Mouse (Mus musculus): ENCODE data around the gene Mrgprd. TPM values are rescaled to one million over a fixed set of nuclear protein-coding genes. Genes with fewer than 3 reads are reported as not detected.

The Mrgprd gene
- total and polyA plus RNA-seq, 2 experiments: not detected

- Histone ChIP-seq H3K27me3 (ENCODE audit: control insufficient read depth, insufficient read depth, low read length) (no peaks in the 10 kb centered on the region), H3K79me2 (ENCODE audit: control insufficient read depth, insufficient read depth, low read length) (no peaks in the 10 kb centered on the region), H3K9ac (ENCODE audit: low read depth, low read length) (no peak overlapping the region), H3K4me1 (ENCODE audit: control insufficient read depth, insufficient read depth, low read length) (no peaks in the 10 kb centered on the region), H3K4me3 (ENCODE audit: insufficient read depth, low read depth, low read length) (no peak overlapping the region), H3K27ac (replicated peaks; ENCODE audit: insufficient read depth, low read depth, low read length) (no peak overlapping the region), H3K36me3 (ENCODE audit: control insufficient read depth, insufficient read depth, low read length) (no peaks in the 10 kb centered on the region)
- WGBS: 81% methylated on average over 2 of the region's 2 CpGs
- DNase-seq (ENCODE audit: extremely low read depth, low read depth, low spot score): no peak
- TF ChIP-seq CTCF (IDR thresholded peaks at IDR 0.05; ENCODE audit: low read depth, low read length): no peak
- no peak for TF ChIP-seq POLR2A (IDR thresholded peaks at IDR 0.05; ENCODE audit: extremely low read depth, insufficient read depth, low read length)
Observed at GRCm38 (mm10) chr7:145291847-145292246, 22.8 kb upstream of the Mrgprd start.

GRCm38 (mm10) chr7:145292726-145293125 lies 21.9 kb upstream of the Mrgprd start:
- Histone ChIP-seq H3K36me3 (ENCODE audit: control insufficient read depth, insufficient read depth, low read length) (no peaks in the 10 kb centered on the region), H3K79me2 (ENCODE audit: control insufficient read depth, insufficient read depth, low read length) (no peaks in the 10 kb centered on the region), H3K27me3 (ENCODE audit: control insufficient read depth, insufficient read depth, low read length) (no peaks in the 10 kb centered on the region), H3K27ac (replicated peaks; ENCODE audit: insufficient read depth, low read depth, low read length) (no peak overlapping the region), H3K4me3 (ENCODE audit: insufficient read depth, low read depth, low read length) (no peak overlapping the region), H3K9ac (ENCODE audit: low read depth, low read length) (no peak overlapping the region), H3K4me1 (ENCODE audit: control insufficient read depth, insufficient read depth, low read length) (no peaks in the 10 kb centered on the region)
- no peak for TF ChIP-seq CTCF (IDR thresholded peaks at IDR 0.05; ENCODE audit: low read depth, low read length)
- no peak for TF ChIP-seq POLR2A (IDR thresholded peaks at IDR 0.05; ENCODE audit: extremely low read depth, insufficient read depth, low read length)
- WGBS: 69% methylated on average over 2 of the region's 2 CpGs
- no peak for DNase-seq (ENCODE audit: extremely low read depth, low read depth, low spot score)

- 34% methylated on average over 6 of the region's 6 CpGs for WGBS
- Histone ChIP-seq H3K27ac (replicated peaks; ENCODE audit: insufficient read depth, low read depth, low read length) (no peak overlapping the region), H3K4me3 (ENCODE audit: insufficient read depth, low read depth, low read length) (no peak overlapping the region), H3K27me3 (ENCODE audit: control insufficient read depth, insufficient read depth, low read length) (no peaks in the 10 kb centered on the region), H3K9ac (ENCODE audit: low read depth, low read length) (no peak overlapping the region), H3K79me2 (ENCODE audit: control insufficient read depth, insufficient read depth, low read length) (no peaks in the 10 kb centered on the region), H3K36me3 (ENCODE audit: control insufficient read depth, insufficient read depth, low read length) (no peaks in the 10 kb centered on the region), H3K4me1 (ENCODE audit: control insufficient read depth, insufficient read depth, low read length) (no peaks in the 10 kb centered on the region)
- no peak for DNase-seq (ENCODE audit: extremely low read depth, low read depth, low spot score)
- no peak for TF ChIP-seq POLR2A (IDR thresholded peaks at IDR 0.05; ENCODE audit: extremely low read depth, insufficient read depth, low read length)
- no peak for TF ChIP-seq CTCF (IDR thresholded peaks at IDR 0.05; ENCODE audit: low read depth, low read length)
Observed at GRCm38 (mm10) chr7:145293859-145294258, 20.8 kb upstream of the Mrgprd start.

GRCm38 (mm10) chr7:145298666-145299490 lies 15.8 kb upstream of the Mrgprd start:
- H3K79me2 ChIP-seq (ENCODE audit: control insufficient read depth, insufficient read depth, low read length): no peaks in the 10 kb centered on the region
- no peaks in the 10 kb centered on the region for H3K27me3 ChIP-seq (ENCODE audit: control insufficient read depth, insufficient read depth, low read length)
- no peak for DNase-seq (ENCODE audit: extremely low read depth, low read depth, low spot score)
- no peaks in the 10 kb centered on the region for H3K4me1 ChIP-seq (ENCODE audit: control insufficient read depth, insufficient read depth, low read length)
- TF ChIP-seq CTCF (IDR thresholded peaks at IDR 0.05; ENCODE audit: low read depth, low read length) (no peak), POLR2A (IDR thresholded peaks at IDR 0.05; ENCODE audit: extremely low read depth, insufficient read depth, low read length) (no peak)
- no peak overlapping the region for H3K4me3 ChIP-seq (ENCODE audit: insufficient read depth, low read depth, low read length)
- no peaks in the 10 kb centered on the region for H3K36me3 ChIP-seq (ENCODE audit: control insufficient read depth, insufficient read depth, low read length)
- 56% methylated on average over 3 of the region's 3 CpGs for WGBS
- H3K27ac ChIP-seq (replicated peaks; ENCODE audit: insufficient read depth, low read depth, low read length): no peak overlapping the region
- H3K9ac ChIP-seq (ENCODE audit: low read depth, low read length): no peak overlapping the region

- no peak for TF ChIP-seq CTCF (IDR thresholded peaks at IDR 0.05; ENCODE audit: low read depth, low read length)
- no peak for TF ChIP-seq POLR2A (IDR thresholded peaks at IDR 0.05; ENCODE audit: extremely low read depth, insufficient read depth, low read length)
- Histone ChIP-seq H3K27me3 (ENCODE audit: control insufficient read depth, insufficient read depth, low read length) (no peaks in the 10 kb centered on the region), H3K27ac (replicated peaks; ENCODE audit: insufficient read depth, low read depth, low read length) (no peak overlapping the region), H3K4me3 (ENCODE audit: insufficient read depth, low read depth, low read length) (no peak overlapping the region), H3K9ac (ENCODE audit: low read depth, low read length) (no peak overlapping the region), H3K79me2 (ENCODE audit: control insufficient read depth, insufficient read depth, low read length) (no peaks in the 10 kb centered on the region), H3K36me3 (ENCODE audit: control insufficient read depth, insufficient read depth, low read length) (no peaks in the 10 kb centered on the region), H3K4me1 (ENCODE audit: control insufficient read depth, insufficient read depth, low read length) (no peaks in the 10 kb centered on the region)
- DNase-seq (ENCODE audit: extremely low read depth, low read depth, low spot score): peak; percentile 2
- WGBS: 74% methylated on average over 7 of the region's 7 CpGs
Observed at GRCm38 (mm10) chr7:145299562-145300320, 14.9 kb upstream of the Mrgprd start.

All from liver, adult 2 months (tissue).